Mouse (Mus musculus) adrenal gland, postnatal 4 days (tissue): ENCODE results near the gene Gabpb2. TPM values are rescaled to one million over a fixed set of nuclear protein-coding genes. Genes with fewer than 3 reads are reported as not detected.
A peak's percentile ranks its signal among the peaks of the same experiment; 100 is the strongest.
"Not testable (repeated sequence)": the region's sequence is repeated elsewhere in the genome, so short reads cannot be mapped to it uniquely, and the experiment has no call there.

ENCODE experiments used
- DNase-seq, 2 experiments: peaks; one replicate each; pipeline ENCODE4 v3.0.0; 2021 to 2022; ENCODE audit warnings: low spot score in 2 of 2, mixed read lengths in 2 of 2
- total RNA-seq, 2 experiments: library from RNA; stranded (reverse); gene quantifications; 2 replicates each; pipeline ENCODE4 v1.2.3; 2021

Gene Gabpb2
- total RNA-seq, 2 experiments from 2014 or later = 33.0 to 35.0 TPM

DNA sequence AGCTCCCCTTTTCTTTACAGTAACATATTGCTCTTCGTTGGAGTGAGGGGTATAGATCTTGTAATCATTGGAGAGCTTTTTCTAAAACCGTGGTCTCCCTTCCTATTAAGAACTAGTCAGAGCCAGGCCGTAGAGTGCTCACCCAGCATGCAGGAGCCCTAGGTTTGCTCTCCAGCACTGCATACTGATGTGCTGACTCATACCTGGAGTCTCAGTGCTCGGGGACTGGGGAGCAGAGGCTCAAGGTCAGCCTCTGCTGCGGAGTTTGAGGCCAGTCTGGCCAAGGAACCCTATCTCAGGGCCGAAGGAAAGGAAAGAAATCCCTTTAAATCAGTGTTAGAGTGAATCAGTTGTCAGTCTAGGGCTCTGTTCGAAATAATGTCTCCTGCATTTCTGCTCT lies 15.1 kb upstream of the Gabpb2 start:
- no peak for DNase-seq

DNA sequence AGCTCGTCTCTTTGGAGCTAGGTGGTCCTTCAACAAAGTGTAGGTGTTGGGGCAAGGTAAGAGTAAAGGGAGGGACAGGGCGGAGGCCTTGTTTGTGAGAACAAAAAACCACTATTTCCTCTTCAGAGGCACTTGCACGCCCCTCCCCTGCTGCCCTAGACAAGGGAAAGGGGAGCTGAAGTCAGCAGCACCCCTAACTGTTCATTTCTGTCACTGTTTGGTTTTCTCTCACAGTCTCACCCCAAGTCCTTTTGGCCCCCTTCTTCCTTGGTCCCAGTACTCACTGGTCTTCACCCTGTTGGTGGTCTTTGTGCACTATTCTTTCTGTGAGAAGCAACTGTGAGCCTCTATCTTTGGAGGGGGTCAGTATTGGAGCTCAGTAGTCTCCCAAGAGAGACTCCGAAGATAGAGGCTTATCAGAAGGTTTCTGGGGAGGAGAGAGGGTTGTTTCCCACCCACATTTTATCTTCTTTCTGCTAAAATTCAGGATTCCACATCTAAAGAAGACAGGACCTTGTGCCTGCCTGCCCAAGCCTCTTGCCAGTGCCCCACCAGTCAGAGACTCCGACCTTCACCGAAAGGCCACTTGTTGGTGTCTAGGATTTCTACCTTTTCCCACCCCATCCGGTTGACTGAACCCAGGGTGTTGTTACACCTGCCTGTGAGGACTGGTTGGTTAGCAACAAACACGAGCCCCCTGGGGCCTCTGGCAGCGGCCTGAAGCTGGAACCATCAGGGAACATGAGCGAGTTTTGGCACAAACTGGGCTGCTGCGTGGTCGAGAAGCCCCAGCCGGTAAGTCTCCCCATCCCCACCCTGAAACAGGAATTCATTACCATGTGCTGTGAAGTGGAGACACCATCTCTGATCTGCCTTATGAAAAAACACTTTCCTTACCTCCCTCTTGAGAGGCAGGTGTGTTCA lies 13.8 kb upstream of the Gabpb2 start, which contains the start of gene Mllt11:
TSS of gene Mllt11 (minus strand) at position 874 of the 924 bp plus-strand sequence.
- no peak for DNase-seq

DNA sequence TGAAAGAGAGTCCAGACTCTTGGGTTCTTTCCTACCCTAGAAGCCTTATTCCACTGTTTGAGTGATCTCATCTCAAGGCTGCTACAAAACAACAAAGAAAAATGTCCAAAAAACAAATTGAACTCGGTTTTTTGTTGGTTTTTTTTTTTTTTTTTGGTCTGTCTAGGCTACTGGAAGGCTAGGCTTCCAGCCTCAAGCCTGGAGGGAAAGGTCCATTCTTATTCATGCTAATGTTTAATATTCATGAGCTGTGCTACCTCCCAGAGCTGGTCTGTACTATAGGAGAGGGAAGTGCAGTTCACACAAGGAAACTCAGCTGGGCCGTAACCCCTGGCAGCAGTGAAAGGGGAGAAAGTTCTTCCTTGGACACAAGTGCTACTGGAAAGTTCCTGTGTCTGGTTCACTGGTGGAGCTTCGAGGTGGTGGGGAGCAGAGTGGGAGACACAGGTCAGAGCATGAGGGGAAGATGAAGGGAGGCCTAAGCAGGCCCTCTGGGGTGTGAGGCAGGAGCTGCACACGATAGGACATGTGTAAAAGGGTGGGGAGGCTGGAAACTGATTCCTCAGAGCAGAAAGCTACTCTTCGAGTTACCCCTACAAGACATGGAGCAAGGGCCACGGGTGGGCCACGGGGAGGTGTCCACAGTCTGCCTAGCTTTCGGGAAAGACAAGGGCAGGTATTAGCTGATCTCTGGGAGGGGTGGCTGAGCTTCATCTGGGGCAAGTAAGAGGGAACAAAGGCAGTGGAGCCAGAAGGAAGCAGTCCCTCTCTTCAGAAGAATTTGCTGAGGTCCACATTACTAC lies 13.0 kb upstream of the Gabpb2 start:
- no peak for DNase-seq

DNA sequence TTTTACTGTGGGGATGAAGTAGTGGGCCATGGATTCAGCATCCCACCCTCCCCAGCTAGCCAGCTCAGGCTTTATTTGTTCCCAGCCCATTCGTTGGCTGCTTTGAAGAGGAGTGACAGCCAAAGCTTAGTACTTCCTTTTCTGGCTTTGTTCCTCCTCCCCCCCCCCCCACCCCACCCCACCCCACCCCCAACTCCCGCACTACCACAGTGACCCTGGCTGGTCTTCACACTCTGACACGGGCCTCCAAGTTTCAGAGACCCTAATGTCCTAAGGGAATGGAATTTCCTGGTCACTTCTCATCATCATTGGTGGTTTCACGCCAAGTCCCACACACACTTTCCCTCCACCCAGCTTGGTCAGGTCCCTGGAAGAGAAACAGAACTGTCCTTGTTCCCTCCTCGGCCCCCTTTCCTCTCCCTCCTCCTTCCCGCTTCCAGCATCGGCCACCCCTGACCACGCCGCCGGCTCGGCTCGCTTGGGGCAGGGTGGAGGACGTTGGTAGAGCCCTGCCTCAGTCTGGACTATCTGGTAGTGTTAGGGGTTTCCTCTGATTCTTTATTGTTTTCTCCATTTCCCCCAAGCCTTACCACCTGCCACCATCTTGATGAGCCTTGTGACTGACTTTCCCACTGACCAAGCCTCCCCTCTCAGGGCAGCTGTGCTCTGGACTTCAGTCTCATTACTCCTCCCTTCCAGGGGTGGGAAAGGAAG lies 12.2 kb upstream of the Gabpb2 start:
- DNase-seq = peak in 1 of 2 experiments; percentile 23

DNA sequence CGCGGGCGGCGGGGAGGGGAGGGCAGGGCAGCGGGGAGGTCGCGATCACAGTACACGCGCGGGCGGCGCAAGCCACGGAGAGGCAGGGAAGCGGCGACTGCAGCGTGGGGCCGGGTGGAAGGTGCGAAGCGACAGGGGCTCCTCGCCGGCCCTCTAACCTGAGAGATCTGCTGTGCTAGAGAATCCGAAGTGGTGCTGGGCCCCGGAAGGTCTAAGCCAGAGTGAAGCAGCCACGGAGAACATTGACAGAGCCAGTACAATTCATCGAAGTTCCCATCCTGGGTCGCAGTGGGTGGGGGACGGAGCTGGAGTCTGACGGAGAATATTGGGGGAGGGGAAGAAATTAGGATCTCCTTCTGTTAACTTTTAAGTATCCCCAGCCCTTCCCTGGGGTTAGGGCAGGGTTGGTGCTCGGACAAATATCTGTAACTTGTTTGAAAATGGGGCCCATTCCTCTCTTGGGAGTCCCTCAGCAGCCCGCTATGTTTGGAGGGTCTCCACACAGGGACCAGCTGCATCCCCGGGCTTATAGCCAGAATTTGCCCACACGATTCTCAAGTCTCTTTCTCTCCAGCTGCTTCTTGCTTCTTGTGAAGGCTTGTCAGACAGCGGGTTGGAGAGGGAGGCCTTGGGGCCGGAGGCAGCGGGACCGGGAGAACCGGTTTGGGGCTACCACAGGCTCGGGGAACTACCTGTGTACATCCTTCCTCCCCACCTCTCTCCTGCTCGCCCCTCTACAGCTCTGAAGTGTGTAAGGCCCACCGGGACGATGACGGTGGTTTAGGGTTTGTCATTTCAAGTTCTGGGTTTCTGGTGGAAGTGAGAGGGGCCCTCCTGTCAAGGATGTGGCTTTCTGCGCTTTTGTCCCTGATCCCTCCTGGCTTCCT lies 11.4 kb upstream of the Gabpb2 start:
- no peak for DNase-seq

DNA sequence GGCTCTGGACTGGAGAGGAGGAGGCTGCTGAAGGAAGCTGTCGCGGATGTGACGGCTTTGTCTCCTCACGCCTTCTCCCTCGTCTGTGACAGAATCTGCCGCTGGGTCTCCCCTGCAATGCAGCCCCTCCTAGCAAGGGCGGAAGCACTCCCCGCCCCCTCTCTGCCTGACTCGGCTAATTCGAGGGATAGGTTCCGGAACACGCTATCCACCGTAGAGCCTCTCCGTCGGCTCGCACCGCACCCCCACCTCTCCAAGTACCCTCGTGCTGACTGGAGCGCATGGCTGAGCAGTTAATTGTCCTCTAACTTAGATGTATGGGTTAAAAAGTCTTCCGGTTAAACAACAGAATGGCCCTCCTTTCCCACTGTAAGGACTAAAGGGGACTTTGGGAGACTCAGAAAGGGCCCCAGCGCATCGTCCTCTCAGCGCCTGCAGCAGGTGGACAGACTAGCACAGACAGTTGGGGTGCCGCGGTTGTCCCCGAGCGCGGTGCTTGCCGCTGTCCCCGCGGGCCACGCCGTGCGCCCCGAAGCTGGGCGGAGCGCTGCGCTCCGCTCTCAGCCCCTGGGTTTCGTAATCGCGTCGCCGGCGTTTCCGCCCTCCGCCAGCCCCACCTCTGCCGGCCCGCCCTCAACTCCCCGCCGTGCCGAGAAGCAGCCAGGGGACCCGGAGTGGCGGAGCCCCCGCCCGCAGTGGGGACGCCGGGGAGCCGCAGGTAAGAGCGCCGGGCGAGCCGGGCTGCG lies 10.6 kb upstream of the Gabpb2 start, which contains the start of gene Cdc42se1:
TSS of gene Cdc42se1 (plus strand) at position 585 of the 746 bp plus-strand sequence.
- DNase-seq = peak; percentile 67 to 75

DNA sequence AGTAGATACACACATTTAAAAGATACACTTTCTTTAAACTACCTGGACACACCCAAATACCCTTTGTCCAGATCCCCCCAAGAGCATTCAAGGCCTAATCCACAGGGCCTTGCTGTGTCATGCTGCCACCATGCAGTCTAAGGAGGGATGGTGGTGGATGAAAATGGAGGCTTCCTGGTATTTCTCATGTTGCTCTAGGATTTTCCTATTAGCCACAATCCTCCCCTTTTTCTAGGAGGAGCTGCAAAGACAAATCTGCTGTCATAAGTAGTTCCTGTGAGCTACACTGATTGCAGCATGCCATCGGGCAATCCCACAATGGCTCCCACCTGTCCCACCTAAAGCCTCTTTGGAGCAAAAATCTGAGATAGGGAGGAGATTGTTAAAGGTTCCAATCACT lies 9.5 kb upstream of the Gabpb2 start:
- no peak for DNase-seq

DNA sequence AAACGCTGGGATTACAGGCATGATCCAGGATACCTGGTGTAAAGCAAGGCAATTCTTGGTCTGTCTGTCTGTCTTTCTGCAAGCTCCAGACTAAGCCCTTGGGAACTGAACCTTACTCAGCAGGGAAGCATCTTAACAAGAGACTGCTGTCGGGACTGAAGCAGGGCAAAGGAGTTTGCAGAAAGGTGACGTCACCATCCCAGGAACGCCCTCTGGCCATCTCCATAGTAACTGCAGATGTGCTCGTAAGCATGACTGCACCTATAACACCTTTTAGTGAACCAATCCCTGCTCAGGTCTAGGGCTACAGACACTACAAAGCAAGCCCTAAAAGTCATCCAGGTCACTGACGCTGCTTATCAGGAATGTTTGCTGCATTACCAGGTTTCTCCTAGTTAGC lies 6.6 kb upstream of the Gabpb2 start:
- no peak for DNase-seq

DNA sequence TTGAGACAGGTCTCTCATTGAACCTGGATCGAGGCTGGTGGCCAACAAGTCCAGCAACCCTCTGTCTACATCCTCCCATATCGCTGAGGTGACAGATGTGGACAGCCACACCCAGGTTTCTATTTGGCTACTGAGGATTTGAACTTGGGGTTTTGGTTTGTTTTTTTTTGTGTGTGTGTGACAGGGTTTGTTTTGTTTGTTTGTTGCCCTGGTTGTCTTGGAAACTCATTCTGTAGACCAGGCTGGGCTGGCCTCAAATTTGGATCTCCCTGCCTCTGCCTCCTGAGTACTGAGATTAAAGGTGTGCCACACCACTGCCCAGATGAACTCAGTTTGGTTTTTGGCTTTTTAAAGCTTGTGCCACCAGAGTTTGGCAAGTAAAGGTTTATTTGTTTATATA lies 5.3 kb upstream of the Gabpb2 start:
- DNase-seq = no peak

DNA sequence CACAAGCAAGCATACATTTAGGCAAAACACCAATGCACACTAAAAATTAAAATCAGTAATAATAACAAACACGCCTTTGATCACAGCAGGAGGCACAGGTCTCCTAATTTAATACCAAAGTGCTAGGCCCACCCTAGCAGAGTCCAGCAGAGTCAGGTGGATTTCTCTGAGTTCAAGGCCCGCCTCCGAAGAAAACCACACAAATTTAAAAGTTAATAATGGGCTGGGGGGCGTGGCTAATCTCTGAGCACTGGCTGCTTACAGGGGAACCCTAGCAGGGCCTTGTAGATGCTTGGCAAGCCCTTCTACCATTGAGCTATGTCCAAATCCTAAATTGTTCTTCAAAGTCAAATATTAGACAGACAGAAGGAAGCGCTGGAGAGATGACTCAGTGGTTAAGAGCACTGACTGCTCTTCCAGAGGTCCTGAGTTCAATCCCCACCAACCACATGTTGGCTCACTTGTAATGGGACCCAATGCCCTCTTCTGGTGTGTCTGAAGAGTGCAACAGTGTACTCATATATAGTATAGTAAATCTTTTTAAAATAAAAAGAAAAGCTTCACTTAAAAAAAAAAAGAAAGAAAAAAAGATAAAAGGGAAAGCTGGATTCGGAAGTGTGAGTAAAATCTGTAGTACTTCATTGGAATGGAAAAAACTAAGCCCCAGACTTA lies 886 bp upstream of the Gabpb2 start:
- DNase-seq = no peak

DNA sequence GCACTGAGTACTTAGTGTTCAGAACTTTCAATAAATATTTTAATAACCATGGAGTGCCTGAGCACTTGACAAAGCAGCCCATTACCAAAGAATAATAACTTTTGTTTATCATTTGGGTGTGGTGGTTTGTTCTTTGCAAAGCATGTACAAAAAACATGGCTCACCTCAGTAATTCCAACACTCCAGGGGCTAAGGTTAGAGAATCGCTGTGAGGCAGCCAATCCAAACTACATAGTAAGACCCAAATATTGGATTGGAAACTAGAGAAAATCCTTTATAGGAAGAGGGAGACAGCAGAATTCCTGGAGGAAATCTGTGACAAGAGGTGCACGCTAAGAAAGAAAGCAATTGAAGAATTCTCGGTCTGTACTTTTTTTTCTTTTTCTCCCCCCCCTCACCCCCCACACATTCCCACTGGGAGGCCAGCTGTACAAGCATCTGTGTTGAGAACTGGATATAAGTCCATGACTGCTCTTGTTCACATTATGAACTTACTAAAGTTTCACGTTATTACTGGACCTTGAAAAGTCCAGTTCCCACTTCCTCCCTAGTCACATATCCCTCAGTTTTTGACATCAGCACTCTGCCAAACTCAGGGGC lies 961 bp downstream of the Gabpb2 start:
- no peak for DNase-seq

DNA sequence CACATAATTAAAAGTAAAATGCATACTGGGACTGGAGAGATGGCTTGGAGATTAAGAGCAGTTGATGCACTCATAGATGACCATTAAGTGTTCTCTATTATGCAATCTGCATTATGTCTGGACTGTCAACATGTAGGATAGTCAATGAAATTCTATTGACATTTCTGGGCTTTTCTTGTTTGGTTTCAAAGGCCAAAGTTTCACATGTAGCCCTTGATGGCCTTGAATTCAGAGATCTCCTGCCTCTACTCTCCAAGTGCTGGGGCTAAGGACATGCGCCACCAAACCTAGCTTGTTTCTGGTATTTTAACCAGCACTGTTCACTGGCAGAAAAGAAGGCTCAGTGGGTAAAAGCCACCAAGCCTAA lies 4.1 kb downstream of the Gabpb2 start:
- DNase-seq = no peak

DNA sequence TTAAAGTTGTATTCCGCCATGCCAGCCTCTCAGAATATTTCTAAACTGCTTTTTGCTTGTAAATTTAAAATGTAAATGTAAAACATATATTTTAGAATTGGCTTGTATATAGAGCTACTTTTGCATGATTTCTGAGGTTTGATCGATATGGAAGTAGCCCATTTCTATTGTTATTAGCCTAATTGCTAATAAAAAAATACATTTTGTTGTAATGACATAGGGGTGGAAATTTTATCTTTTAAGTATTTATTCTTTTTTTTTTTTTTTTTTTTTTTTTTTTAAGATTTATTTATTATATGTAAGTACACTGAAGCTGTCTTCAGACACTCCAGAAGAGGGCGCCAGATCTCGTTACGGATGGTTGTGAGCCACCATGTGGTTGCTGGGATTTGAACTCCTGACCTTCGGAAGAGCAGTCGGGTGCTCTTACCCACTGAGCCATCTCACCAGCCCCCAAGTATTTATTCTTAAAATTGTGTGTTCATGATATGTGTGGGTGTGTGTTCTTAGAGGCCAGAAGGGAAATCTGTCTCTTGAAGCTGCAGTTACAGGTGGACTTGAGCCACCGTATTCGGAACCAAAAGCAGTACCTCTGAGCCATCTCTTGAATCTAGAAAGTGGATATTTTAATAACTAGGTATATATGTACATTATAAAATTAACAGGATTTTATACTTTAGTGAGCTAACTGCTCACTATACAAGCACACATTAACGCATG lies 4.7 kb downstream of the Gabpb2 start:
- not testable (repeated sequence) for DNase-seq

DNA sequence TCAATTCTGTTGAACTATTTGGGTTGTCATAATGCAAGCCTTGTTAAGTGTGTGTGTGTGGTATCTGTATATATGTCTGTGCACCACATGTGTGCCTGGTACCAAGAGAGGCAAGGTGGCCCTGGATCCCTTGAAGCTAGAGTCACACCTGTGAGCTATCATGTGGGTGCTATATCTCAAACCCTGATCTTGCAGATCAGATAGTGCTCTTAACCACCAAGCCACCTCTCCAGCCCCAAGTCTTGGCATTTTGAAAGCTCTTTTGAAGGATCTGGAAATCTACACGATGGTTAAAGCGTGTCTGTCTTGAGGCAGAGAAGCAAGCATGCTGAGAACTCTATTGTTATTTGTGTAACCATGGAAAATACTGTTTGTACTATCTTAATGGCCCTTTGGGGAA lies 7.1 kb downstream of the Gabpb2 start:
- DNase-seq = no peak

DNA sequence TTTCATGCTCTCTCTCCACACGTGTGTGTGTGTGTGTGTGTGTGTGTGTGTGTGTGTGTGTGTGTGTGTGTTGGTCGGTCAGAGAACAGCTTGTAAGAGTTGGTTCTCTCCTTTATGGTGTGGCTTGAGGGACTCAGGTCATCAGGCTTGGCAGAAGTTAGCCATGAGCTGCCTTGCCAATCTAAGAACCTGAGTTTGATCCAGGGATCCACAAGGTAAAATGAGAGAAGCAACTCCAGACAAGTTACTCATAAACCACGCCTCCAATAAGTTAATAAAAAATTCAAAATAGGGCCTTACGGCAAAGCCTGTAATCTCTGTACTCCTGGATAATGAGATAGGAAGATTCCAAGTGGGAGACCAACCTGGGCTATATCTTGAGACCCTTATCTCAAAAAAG lies 9.4 kb downstream of the Gabpb2 start:
- no peak for DNase-seq

DNA sequence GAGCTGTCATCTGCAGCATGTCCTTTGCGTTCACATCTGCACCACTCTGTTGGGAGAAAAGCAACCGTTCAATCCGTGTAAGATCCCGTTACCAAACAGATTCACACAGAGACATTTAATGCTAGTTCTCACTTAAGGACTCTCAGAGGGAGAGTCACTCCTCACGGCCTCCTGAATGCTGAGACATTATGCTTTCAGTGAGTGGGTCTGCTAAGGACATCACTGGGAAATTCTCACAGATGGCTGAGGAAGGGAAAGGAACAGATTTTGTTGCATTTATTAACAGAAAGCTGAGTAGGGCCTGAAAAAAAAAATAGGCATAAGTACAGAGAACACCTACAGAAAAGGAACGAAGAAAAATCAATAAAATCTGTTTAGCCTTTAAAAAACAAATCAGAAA lies 13.8 kb downstream of the Gabpb2 start:
- no peak for DNase-seq

DNA sequence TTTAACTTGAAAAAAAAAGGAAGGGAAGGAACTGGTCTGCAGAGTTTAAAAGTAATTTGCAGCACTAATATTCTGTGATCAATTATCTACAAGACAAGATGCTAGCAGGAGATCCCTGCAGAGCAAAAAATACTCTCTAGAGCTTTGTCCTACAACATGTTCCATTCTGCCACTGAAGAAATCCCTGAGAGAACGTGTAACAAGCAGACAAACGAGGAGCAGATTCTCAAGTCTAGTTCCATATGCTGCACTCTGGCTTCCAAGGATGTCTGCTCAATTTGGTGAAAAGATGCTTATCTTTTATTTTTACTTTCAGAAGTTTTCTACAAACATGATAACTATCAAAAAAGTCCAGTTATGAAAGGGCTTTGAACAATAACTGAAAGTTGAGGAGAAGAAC lies 17.2 kb downstream of the Gabpb2 start:
- DNase-seq = no peak

DNA sequence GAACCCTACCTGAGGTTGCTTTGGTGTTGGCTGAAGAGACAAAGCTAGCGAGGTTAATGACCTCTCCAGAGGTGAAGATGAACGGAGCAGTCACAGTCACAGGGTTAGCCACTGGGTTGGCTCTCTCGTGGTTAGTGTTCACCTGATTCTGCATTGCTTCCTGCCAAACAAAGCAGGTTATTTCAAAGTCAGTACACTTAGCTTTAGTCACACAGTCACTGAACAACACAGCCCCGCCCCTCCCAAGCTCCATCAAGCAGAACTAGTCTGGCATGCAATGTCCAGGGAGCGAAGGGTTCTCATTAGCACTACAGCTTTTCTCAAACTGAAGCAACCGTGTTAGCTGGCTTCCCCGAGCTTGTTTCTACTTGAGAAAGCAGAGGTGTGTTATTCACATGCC lies 17.6 kb downstream of the Gabpb2 start:
- no peak for DNase-seq
